Mouse (Mus musculus) heart, postnatal 0 days (tissue): ENCODE results near the gene Plce1. TPM values are rescaled to one million over a fixed set of nuclear protein-coding genes. Genes with fewer than 3 reads are reported as not detected.

Experiments
- ATAC-seq: fragments of 200-750 bp; cut with Nextera tagmentation; 2 replicates; pipeline ENCODE4 v1.8.0; 2017; ENCODE audit warnings: low read depth, moderate number of reproducible peaks, moderate library complexity; ENCODE audit not compliant: insufficient read depth
- DNase-seq: peaks from one replicate; pipeline ENCODE4 v3.0.0-alpha.2; 2016; ENCODE audit warnings: low spot score
- H3K27ac ChIP-seq: fragments of 300-500 bp; sonication (generic); 2 replicates; pipeline ENCODE4 v1.5.1; 2014; ENCODE audit warnings: low read depth, mild to moderate bottlenecking
- H3K27me3 ChIP-seq: fragments of 300-500 bp; sonication (generic); 2 replicates; pipeline ENCODE4 v1.6.1; 2014; ENCODE audit warnings: low read length, mixed read lengths; ENCODE audit not compliant: control insufficient read depth, insufficient read depth
- H3K36me3 ChIP-seq: fragments of 300-500 bp; sonication (generic); replicated peaks from 2 replicates; pipeline ENCODE4 v1.6.1; 2014; ENCODE audit warnings: low read length, mixed read lengths; ENCODE audit not compliant: control insufficient read depth, insufficient read depth
- H3K4me1 ChIP-seq: fragments of 300-500 bp; sonication (generic); 2 replicates; pipeline ENCODE4 v1.6.1; 2014; ENCODE audit warnings: antibody characterized with exemption; ENCODE audit not compliant: control insufficient read depth, insufficient read depth
- H3K4me2 ChIP-seq: fragments of 300-500 bp; sonication (generic); 2 replicates; pipeline ENCODE4 v1.6.1; 2014; ENCODE audit warnings: low read depth, mild to moderate bottlenecking, low read length, moderate library complexity
- H3K4me3 ChIP-seq: fragments of 300-500 bp; sonication (generic); 2 replicates; pipeline ENCODE4 v1.5.1; 2014; ENCODE audit warnings: low read depth, low read length
- H3K9ac ChIP-seq: fragments of 300-500 bp; sonication (generic); replicated peaks from 2 replicates; pipeline ENCODE4 v1.6.1; 2014; ENCODE audit warnings: low read depth, low read length, mixed read lengths
- H3K9me3 ChIP-seq: fragments of 300-500 bp; sonication (generic); replicated peaks from 2 replicates; pipeline ENCODE4 v1.6.1; 2016; ENCODE audit warnings: low read length; ENCODE audit not compliant: control insufficient read depth
- CTCF ChIP-seq: IDR thresholded peaks from 2 replicates; pipeline ENCODE4 v1.5.1; 2016; ENCODE audit warnings: antibody characterized with exemption, control low read depth, low read depth
- EP300 ChIP-seq: IDR thresholded peaks from 2 replicates; pipeline ENCODE4 v1.6.1; 2016; ENCODE audit warnings: antibody characterized with exemption, low read depth
- WGBS: fragments of 180-500 bp; shearing (Covaris S2); extraction: QIAGEN DNeasy Blood & Tissue Kit; methylation state at CpG from one replicate; pipeline ENCODE4 v1.1.7; 2014; 5-methylcytosine and 5-hydroxymethylcytosine counted together
- polyA plus RNA-seq: library from polyadenylated mRNA; unstranded; fragments of >200 nt; fragmentation: Nextera tagmentation; extraction: Ambion mirVana; gene quantifications from 2 replicates; pipeline ENCODE4 v1.2.1, GENCODE M21; 2015
- total RNA-seq: library from RNA; depleted of rRNA; stranded (reverse); fragments of >200 nt; gene quantifications from 2 replicates; pipeline ENCODE4 v1.2.3, GENCODE M21; 2014; ENCODE audit warnings: low replicate concordance

The Plce1 gene
- total and polyA plus RNA-seq, 2 experiments from 2014 or later = 5.7 to 18.2 TPM

GRCm38 (mm10) chr19:38441860-38442259, 39.0 kb upstream of the Plce1 start:
- H3K27me3 ChIP-seq = no peaks in the 10 kb centered on the region
- H3K4me2 ChIP-seq = no peak overlapping the region
- no peaks in the 10 kb centered on the region for H3K9me3 ChIP-seq
- H3K4me3 ChIP-seq = no peak overlapping the region
- TF ChIP-seq CTCF (no peak), EP300 (no peak)
- DNase-seq (no peak), ATAC-seq (no peak)
- 52% methylated on average over 8 of the region's 8 CpGs for WGBS
- no peak overlapping the region for H3K27ac ChIP-seq
- H3K36me3 ChIP-seq = no peaks in the 10 kb centered on the region
- H3K9ac ChIP-seq = no peak overlapping the region
- no peaks in the 10 kb centered on the region for H3K4me1 ChIP-seq

- ATAC-seq = no peak
These were observed 35.2 kb upstream of the Plce1 start for GRCm38 (mm10) chr19:38445758-38446157.

GRCm38 (mm10) chr19:38455228-38455627, 25.7 kb upstream of the Plce1 start:
- DNase-seq (no peak), ATAC-seq (no peak)
- H3K4me3 ChIP-seq = no peak overlapping the region
- no peaks in the 10 kb centered on the region for H3K27me3 ChIP-seq
- H3K9me3 ChIP-seq = 0 out of 2 replicates have a peak, but pooled peaks cover 4% of the 10 kb centered on the region
- H3K27ac ChIP-seq = no peak overlapping the region
- TF ChIP-seq CTCF = no peak
- TF ChIP-seq EP300 = no peak
- H3K4me1 ChIP-seq = no peaks in the 10 kb centered on the region
- no peak overlapping the region for H3K4me2 ChIP-seq
- WGBS = 81% methylated on average over 10 of the region's 10 CpGs
- H3K9ac ChIP-seq = no peak overlapping the region
- H3K36me3 ChIP-seq = no peaks in the 10 kb centered on the region

More at GRCm38 (mm10) chr19:38445758-38446157, 35.2 kb upstream of the Plce1 start:
- Histone ChIP-seq H3K9me3 (no peaks in the 10 kb centered on the region), H3K4me1 (no peaks in the 10 kb centered on the region), H3K4me3 (no peak overlapping the region), H3K9ac (no peak overlapping the region), H3K27me3 (no peaks in the 10 kb centered on the region), H3K4me2 (no peak overlapping the region), H3K36me3 (no peaks in the 10 kb centered on the region), H3K27ac (no peak overlapping the region)
- 67% methylated on average over 5 of the region's 5 CpGs for WGBS
- TF ChIP-seq CTCF (no peak), EP300 (no peak)
- DNase-seq = no peak

GRCm38 (mm10) chr19:38458996-38459395, 21.9 kb upstream of the Plce1 start:
- no peaks in the 10 kb centered on the region for H3K36me3 ChIP-seq
- H3K4me3 ChIP-seq = no peak overlapping the region
- H3K4me1 ChIP-seq = no peaks in the 10 kb centered on the region
- TF ChIP-seq CTCF = no peak
- no peak for TF ChIP-seq EP300
- 0 out of 2 replicates have a peak, but pooled peaks cover 4% of the 10 kb centered on the region for H3K9me3 ChIP-seq
- WGBS = 93% methylated on average over 9 of the region's 9 CpGs
- DNase-seq (no peak), ATAC-seq (no peak)
- no peak overlapping the region for H3K4me2 ChIP-seq
- H3K27me3 ChIP-seq = no peaks in the 10 kb centered on the region
- no peak overlapping the region for H3K9ac ChIP-seq
- no peak overlapping the region for H3K27ac ChIP-seq

GRCm38 (mm10) chr19:38460696-38461095, 20.2 kb upstream of the Plce1 start:
- H3K4me3 ChIP-seq = no peak overlapping the region
- ATAC-seq = no peak
- no peaks in the 10 kb centered on the region for H3K4me1 ChIP-seq
- H3K9ac ChIP-seq = no peak overlapping the region
- no peak overlapping the region for H3K4me2 ChIP-seq
- TF ChIP-seq EP300 = no peak
- TF ChIP-seq CTCF = no peak
- H3K9me3 ChIP-seq = 0 out of 2 replicates have a peak, but pooled peaks cover 4% of the 10 kb centered on the region
- H3K27me3 ChIP-seq = no peaks in the 10 kb centered on the region
- no peak overlapping the region for H3K27ac ChIP-seq
- no peaks in the 10 kb centered on the region for H3K36me3 ChIP-seq
- 71% methylated on average over 4 of the region's 4 CpGs for WGBS
- DNase-seq = no peak

- no peaks in the 10 kb centered on the region for H3K9me3 ChIP-seq
- no peaks in the 10 kb centered on the region for H3K4me1 ChIP-seq
- H3K27me3 ChIP-seq = no peaks in the 10 kb centered on the region
- no peak for DNase-seq
- no peak overlapping the region for H3K9ac ChIP-seq
- 79% methylated on average over 10 of the region's 10 CpGs for WGBS
- TF ChIP-seq EP300 (no peak), CTCF (no peak)
- no peak overlapping the region for H3K4me2 ChIP-seq
- ATAC-seq = no peak
- no peaks in the 10 kb centered on the region for H3K36me3 ChIP-seq
- H3K4me3 ChIP-seq = no peak overlapping the region
- no peak overlapping the region for H3K27ac ChIP-seq
These were observed 10.5 kb upstream of the Plce1 start for GRCm38 (mm10) chr19:38470257-38470893.
